Mouse (Mus musculus) limb, embryonic 13.5 days (tissue): ENCODE measurements around the gene Olfr520. TPM values are rescaled to one million over a fixed set of nuclear protein-coding genes. Genes with fewer than 3 reads are reported as not detected.
"Not testable (repeated sequence)": the region's sequence is repeated elsewhere in the genome, so short reads cannot be mapped to it uniquely, and the experiment has no call there.

Source experiments
- ATAC-seq: fragments of 200-750 bp; cut with Nextera tagmentation; 2 replicates; pipeline ENCODE4 v1.8.0; 2017; ENCODE audit warnings: low read depth, moderate number of reproducible peaks, moderate TSS enrichment; ENCODE audit not compliant: low FRiP score
- H3K27ac ChIP-seq: fragments of 300-500 bp; sonication (generic); 2 replicates; pipeline ENCODE4 v1.5.1; 2015; ENCODE audit warnings: inconsistent platforms, mild to moderate bottlenecking, moderate library complexity
- H3K27me3 ChIP-seq: fragments of 300-500 bp; sonication (generic); 2 replicates; pipeline ENCODE4 v1.6.1; 2015; ENCODE audit warnings: mild to moderate bottlenecking, inconsistent platforms
- H3K36me3 ChIP-seq: fragments of 300-500 bp; sonication (generic); 2 replicates; pipeline ENCODE4 v1.6.1; 2015; ENCODE audit warnings: inconsistent platforms, mild to moderate bottlenecking, moderate library complexity
- H3K4me1 ChIP-seq: fragments of 300-500 bp; sonication (generic); 2 replicates; pipeline ENCODE4 v1.6.1; 2015; ENCODE audit warnings: inconsistent platforms
- H3K4me2 ChIP-seq: fragments of 300-500 bp; sonication (generic); replicated peaks from 2 replicates; pipeline ENCODE4 v1.6.1; 2015; ENCODE audit warnings: inconsistent platforms, mild to moderate bottlenecking, moderate library complexity
- H3K4me3 ChIP-seq: fragments of 300-500 bp; sonication (generic); 2 replicates; pipeline ENCODE4 v1.5.1; 2015; ENCODE audit warnings: moderate library complexity, mild to moderate bottlenecking, inconsistent platforms
- H3K9ac ChIP-seq: fragments of 300-500 bp; sonication (generic); 2 replicates; pipeline ENCODE4 v1.6.1; 2015; ENCODE audit warnings: mild to moderate bottlenecking, inconsistent platforms
- H3K9me3 ChIP-seq: fragments of 300-500 bp; sonication (generic); 2 replicates; pipeline ENCODE4 v1.6.1; 2016; ENCODE audit warnings: inconsistent platforms
- WGBS: fragments of 180-500 bp; shearing (Covaris S2); methylation state at CpG from one replicate; pipeline ENCODE4 v1.1.7; 2015; 5-methylcytosine and 5-hydroxymethylcytosine counted together
- polyA plus RNA-seq: library from polyadenylated mRNA; unstranded; fragments of >200 nt; fragmentation: Nextera tagmentation; extraction: Ambion mirVana; gene quantifications from 2 replicates; pipeline ENCODE4 v1.2.1, GENCODE M21; 2015

Gene Olfr520
- polyA plus RNA-seq: not detected in 2 replicates

DNA sequence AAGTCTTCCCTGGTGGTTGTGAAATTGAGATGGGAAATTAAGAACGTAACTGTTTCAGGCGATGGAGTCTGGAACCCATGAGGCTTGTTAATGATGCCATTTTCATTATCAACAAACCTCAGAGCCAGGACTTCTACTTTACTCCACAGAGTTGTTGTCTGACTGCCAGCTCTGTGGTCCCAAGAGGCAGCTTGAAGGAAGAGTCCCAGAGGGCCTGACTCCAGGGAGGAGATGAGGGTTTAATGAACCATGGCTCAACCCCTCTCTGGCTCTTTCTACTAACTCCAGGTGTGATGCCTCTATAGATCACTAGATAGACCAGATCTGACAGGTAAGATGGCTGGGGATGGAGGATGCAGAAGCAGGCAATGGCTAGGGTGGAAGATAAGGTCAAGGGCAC, at the start of gene Olfr520:
Gene Olfr520 (plus strand): TSS at position 301 of the 400 bp plus-strand sequence.
- no peak within 1 kb of the TSS for H3K9ac ChIP-seq
- no peak for ATAC-seq
- no peak within 1 kb of the TSS for H3K4me2 ChIP-seq
- no peaks in the 10 kb centered on the region for H3K4me1 ChIP-seq
- WGBS: 85% methylated on average over 2 of the region's 2 CpGs
- peaks cover 3% of the 10 kb centered on the region; the same call in 1 of the 2 replicates for H3K9me3 ChIP-seq
- no peak within 1 kb of the TSS for H3K27ac ChIP-seq
- no peaks in the 10 kb centered on the region for H3K36me3 ChIP-seq
- no peak within 1 kb of the TSS for H3K4me3 ChIP-seq
- H3K27me3 ChIP-seq: no peaks in the 10 kb centered on the region

DNA sequence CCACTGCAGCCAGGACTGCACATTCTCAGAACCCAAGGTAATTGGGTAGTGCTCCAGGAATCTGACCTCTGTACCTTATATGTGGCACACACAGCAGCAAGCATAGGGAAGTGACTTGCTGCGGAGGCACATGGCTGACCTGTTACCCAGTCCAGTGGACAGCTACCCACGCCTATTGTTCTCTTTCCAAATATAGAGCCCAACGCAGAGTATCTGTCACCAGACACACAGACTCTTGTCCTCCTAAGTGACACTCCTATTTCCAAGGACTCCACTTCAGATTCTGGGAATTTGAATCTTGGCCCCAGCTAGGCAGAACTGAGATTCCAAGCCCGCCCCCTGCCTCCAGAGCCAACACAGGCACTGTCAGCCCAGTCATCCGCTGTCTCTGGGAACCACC, 49.3 kb upstream of the Olfr520 start:
- Histone ChIP-seq H3K27ac (no peak overlapping the region), H3K9me3 (no peaks in the 10 kb centered on the region), H3K4me1 (no peaks in the 10 kb centered on the region), H3K9ac (no peak overlapping the region), H3K4me3 (no peak overlapping the region), H3K27me3 (no peaks in the 10 kb centered on the region), H3K36me3 (no peaks in the 10 kb centered on the region), H3K4me2 (no peak overlapping the region)
- 83% methylated on average over 5 of the region's 5 CpGs for WGBS
- ATAC-seq: no peak

DNA sequence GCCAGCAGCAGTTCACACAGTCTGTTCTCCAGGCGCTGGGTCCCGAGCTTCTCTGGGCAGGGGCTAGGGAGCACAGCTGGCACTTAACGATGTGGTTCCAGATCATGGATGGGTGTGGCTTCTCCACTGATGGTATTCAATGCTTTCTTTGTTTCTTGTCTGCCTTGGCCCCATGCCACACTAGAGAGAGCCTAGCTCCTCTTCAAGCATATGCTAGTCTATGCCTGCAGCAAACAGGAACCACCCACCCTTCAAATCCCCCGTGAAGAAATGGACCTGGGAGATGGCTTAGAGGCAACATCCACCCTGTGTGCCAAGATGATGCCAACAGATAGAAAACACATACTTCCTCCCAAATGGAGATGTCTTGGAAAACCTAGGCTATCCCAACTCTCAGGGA, 46.0 kb upstream of the Olfr520 start:
- H3K9me3 ChIP-seq: no peaks in the 10 kb centered on the region
- H3K4me2 ChIP-seq: no peak overlapping the region
- 48% methylated on average over 4 of the region's 4 CpGs for WGBS
- no peaks in the 10 kb centered on the region for H3K27me3 ChIP-seq
- no peak overlapping the region for H3K4me3 ChIP-seq
- no peaks in the 10 kb centered on the region for H3K4me1 ChIP-seq
- H3K9ac ChIP-seq: no peak overlapping the region
- no peaks in the 10 kb centered on the region for H3K36me3 ChIP-seq
- H3K27ac ChIP-seq: no peak overlapping the region
- ATAC-seq: no peak

DNA sequence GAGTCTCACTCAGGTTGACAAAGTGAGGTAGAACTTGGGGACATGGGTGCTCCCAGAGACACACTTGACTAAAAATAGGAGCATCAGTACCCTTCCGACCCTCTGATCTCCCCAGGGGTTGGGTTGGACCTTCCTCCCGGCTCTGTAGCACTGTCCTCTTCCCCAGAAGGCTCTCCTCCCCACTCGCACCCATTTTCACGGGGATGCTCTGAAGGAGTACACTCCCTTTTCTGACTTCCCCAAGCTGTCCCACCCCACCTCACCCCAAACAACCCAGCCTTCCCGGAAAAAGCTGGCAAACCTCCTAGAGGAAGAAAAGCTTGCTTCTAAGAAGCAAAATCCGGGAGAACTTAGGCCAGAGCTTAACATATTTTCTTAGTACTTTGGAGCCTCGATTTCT, 39.3 kb upstream of the Olfr520 start:
- H3K27ac ChIP-seq: no peak overlapping the region
- ATAC-seq: no peak
- no peaks in the 10 kb centered on the region for H3K27me3 ChIP-seq
- no peak overlapping the region for H3K4me2 ChIP-seq
- H3K9me3 ChIP-seq: no peaks in the 10 kb centered on the region
- H3K9ac ChIP-seq: no peak overlapping the region
- no peak overlapping the region for H3K4me3 ChIP-seq
- no peaks in the 10 kb centered on the region for H3K4me1 ChIP-seq
- H3K36me3 ChIP-seq: no peaks in the 10 kb centered on the region
- WGBS: 75% methylated on average over 7 of the region's 7 CpGs

DNA sequence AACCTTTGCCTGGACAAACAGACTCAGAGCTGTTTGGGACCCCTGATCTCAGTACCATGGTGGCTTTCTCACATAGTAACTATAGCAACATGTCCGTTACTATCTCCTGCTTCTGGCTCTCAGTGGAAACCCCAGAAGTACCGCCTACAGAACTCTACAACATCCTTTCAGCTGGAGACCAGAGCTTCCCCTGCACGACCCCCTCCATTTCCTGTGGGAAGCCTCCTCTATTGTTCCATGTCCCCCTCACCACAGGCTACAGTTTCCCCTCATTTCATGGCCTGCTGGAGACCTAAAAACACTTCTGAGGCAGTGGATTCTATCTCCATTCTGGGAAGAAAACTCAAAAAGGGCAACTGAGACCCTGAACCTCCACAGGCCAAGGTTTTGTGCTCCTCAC, 37.7 kb upstream of the Olfr520 start:
- no peaks in the 10 kb centered on the region for H3K9me3 ChIP-seq
- H3K9ac ChIP-seq: no peak overlapping the region
- no peak for ATAC-seq
- WGBS: 56% methylated on average over 3 of the region's 3 CpGs
- no peak overlapping the region for H3K4me3 ChIP-seq
- no peaks in the 10 kb centered on the region for H3K27me3 ChIP-seq
- no peaks in the 10 kb centered on the region for H3K4me1 ChIP-seq
- H3K4me2 ChIP-seq: no peak overlapping the region
- no peak overlapping the region for H3K27ac ChIP-seq
- H3K36me3 ChIP-seq: no peaks in the 10 kb centered on the region

DNA sequence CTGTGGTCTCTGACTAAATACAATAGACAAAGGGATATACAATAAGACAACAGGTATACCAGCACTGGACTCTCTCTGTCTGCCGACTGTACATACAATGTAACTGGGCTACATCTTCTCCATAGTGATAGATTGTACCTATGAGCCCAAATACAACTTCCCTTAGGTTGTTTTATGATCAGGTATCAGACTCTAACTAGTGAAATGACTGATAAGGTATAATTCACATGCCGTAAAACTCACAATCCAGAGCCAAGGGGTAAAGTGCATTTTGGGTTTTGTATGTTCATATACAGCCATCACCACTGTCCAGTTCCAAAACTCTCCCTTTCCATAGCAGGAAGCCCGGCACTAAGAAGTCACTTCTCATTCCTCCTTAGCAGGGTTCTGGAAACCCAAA, 36.7 kb upstream of the Olfr520 start:
- no peak for ATAC-seq
- no peaks in the 10 kb centered on the region for H3K36me3 ChIP-seq
- 88% methylated on average over 3 of the region's 3 CpGs for WGBS
- H3K4me2 ChIP-seq: no peak overlapping the region
- H3K9ac ChIP-seq: no peak overlapping the region
- H3K4me1 ChIP-seq: no peaks in the 10 kb centered on the region
- no peak overlapping the region for H3K27ac ChIP-seq
- H3K9me3 ChIP-seq: no peaks in the 10 kb centered on the region
- H3K4me3 ChIP-seq: no peak overlapping the region
- no peaks in the 10 kb centered on the region for H3K27me3 ChIP-seq

DNA sequence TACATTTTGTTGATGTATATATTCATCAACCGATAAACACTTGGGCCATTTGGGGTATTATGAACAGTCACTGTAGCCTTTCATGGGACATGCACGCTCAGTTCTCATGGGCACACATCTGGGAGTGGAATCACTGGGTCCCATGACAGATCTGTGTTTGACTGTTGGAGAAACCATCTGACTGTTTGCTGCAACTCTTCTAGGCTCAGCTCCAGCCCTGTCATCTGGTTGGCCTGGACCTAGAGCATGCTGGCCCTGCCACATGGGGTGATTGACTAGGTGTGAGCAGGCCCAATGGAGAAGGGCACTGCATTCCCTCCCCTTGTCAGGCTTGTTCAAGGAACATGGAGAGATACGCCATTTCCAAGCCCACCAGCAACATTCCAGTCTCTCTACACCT, 36.1 kb upstream of the Olfr520 start:
- no peaks in the 10 kb centered on the region for H3K36me3 ChIP-seq
- H3K4me2 ChIP-seq: no peak overlapping the region
- 81% methylated on average over 3 of the region's 3 CpGs for WGBS
- ATAC-seq: no peak
- H3K9ac ChIP-seq: no peak overlapping the region
- H3K9me3 ChIP-seq: no peaks in the 10 kb centered on the region
- H3K4me3 ChIP-seq: no peak overlapping the region
- no peak overlapping the region for H3K27ac ChIP-seq
- H3K27me3 ChIP-seq: no peaks in the 10 kb centered on the region
- H3K4me1 ChIP-seq: no peaks in the 10 kb centered on the region

DNA sequence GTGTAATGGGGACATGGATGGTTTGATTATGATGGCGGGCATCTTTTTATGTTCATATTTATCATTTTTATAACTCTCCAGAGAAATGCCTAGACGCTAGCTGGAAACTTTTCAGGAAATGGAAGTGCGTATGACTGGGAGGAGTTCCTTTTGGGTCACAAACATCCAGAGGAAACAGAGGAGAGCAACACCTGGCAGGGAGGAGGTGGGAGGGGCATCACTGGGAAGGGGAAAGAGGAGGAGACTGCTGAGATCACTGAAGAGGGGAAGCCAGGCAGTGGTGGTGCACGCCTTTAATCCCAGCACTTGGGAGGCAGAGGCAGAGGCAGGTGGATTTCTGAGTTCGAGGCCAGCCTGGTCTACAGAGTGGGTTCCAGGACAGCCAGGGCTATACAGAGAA, 35.6 kb upstream of the Olfr520 start:
- H3K9ac ChIP-seq, H3K27me3 ChIP-seq, H3K36me3 ChIP-seq, H3K4me3 ChIP-seq, H3K4me1 ChIP-seq, ATAC-seq, H3K27ac ChIP-seq, H3K9me3 ChIP-seq, H3K4me2 ChIP-seq: not testable (repeated sequence)
- 62% methylated on average over 5 of the region's 5 CpGs for WGBS

DNA sequence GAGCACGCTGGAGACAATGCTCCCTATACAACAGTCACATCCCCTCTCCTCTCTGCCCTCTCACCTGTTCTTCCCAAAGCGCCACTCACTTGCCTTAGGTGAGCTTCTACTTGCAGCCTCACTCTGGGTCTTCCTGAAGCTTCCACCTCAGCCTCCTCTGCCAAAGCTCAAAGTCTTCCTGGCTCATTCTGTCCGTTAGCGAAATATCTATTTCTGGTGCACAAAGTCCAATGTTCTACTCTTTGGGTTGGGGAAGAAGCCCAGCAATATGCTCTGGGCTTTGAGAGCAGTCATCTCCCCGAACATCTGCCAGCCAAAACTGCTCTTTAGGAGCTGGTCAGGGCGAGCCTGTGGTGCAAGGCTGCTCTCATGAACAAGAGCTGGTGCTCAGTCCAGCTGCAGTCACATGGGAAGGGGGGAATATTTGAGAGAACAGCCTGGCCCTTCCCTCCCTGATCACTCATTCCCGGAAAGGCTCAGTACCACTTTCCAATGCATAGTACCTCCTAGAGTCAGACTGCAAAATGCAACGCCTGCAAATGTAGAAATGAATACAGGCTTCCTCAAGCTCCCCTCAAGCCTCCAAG, 34.5 kb upstream of the Olfr520 start:
- H3K9me3 ChIP-seq: no peaks in the 10 kb centered on the region
- H3K4me1 ChIP-seq: no peaks in the 10 kb centered on the region
- H3K36me3 ChIP-seq: no peaks in the 10 kb centered on the region
- no peak for ATAC-seq
- no peak overlapping the region for H3K27ac ChIP-seq
- H3K4me3 ChIP-seq: no peak overlapping the region
- no peak overlapping the region for H3K4me2 ChIP-seq
- 87% methylated on average over 8 of the region's 8 CpGs for WGBS
- no peaks in the 10 kb centered on the region for H3K27me3 ChIP-seq
- H3K9ac ChIP-seq: no peak overlapping the region

DNA sequence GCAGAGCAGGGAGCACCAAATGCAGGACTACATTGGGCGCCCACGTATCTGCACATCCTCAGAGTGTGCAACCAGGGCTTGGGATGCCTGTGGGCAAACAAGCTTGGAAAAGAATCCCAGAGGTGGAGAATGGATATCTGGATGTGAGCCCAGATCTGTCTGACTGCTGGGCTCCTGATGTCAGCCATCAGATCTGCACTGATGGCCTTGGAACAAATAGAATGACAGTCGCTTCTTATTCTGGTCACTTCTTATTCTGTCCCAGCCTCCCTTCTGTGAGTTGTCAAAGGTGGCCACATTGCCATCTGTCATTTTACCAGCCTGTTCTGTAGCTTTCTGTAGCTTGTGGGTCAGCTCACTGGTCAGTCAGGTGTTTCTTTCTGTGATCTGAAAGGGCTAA, 31.5 kb upstream of the Olfr520 start:
- Histone ChIP-seq H3K4me3 (no peak overlapping the region), H3K36me3 (no peaks in the 10 kb centered on the region), H3K4me1 (no peaks in the 10 kb centered on the region), H3K9ac (no peak overlapping the region), H3K27ac (no peak overlapping the region), H3K4me2 (no peak overlapping the region), H3K27me3 (no peaks in the 10 kb centered on the region), H3K9me3 (no peaks in the 10 kb centered on the region)
- 88% methylated on average over 3 of the region's 3 CpGs for WGBS
- no peak for ATAC-seq

DNA sequence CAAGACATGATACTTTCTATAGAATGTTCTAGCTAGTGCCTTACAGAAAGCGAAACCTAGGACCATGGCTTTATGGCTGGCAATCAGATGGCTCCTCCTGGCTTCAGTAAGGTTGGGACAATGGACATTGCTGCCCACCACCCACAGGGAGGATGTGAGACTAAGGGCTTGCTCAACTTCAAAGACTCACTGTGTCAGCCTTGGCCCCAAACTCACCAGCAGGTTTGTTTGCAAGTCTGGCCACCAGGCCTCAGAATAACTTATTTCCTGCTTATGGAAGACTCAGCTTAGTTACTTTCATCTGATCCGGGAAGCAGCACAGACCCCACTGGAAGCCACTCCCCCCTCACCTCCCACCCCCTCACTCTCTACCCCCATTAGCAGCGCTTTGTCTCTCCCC, 31.0 kb upstream of the Olfr520 start:
- H3K4me2 ChIP-seq: no peak overlapping the region
- no peaks in the 10 kb centered on the region for H3K4me1 ChIP-seq
- H3K9me3 ChIP-seq: no peaks in the 10 kb centered on the region
- 38% methylated on average over 3 of the region's 3 CpGs for WGBS
- ATAC-seq: no peak
- no peaks in the 10 kb centered on the region for H3K36me3 ChIP-seq
- H3K4me3 ChIP-seq: no peak overlapping the region
- H3K27ac ChIP-seq: no peak overlapping the region
- H3K9ac ChIP-seq: no peak overlapping the region
- H3K27me3 ChIP-seq: no peaks in the 10 kb centered on the region

DNA sequence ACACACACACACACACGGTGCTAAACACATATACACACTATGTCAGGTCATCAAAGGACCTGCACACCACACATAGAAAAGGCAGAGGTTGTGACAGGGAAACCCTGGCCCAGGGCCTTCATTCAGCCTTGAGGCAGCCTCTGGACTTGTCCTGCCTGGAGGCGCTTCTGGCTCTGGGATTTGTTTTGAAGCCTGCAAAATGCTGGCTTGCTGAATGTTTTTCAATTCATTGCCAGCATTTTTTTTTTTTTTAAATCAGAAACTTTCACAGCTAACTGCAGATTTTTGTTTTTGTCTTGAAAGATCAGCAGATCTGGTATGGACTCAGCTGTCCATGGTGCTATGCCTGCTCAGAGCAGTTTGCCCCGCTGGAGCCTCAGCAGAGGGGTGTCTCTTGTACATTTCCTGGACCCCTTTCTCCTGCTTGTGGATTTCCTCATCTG, 30.3 kb upstream of the Olfr520 start:
- Histone ChIP-seq H3K36me3 (no peaks in the 10 kb centered on the region), H3K4me3 (no peak overlapping the region), H3K27me3 (no peaks in the 10 kb centered on the region), H3K4me1 (no peaks in the 10 kb centered on the region), H3K4me2 (no peak overlapping the region), H3K9me3 (no peaks in the 10 kb centered on the region), H3K27ac (no peak overlapping the region), H3K9ac (no peak overlapping the region)
- no peak for ATAC-seq
- 57% methylated on average over 3 of the region's 3 CpGs for WGBS

DNA sequence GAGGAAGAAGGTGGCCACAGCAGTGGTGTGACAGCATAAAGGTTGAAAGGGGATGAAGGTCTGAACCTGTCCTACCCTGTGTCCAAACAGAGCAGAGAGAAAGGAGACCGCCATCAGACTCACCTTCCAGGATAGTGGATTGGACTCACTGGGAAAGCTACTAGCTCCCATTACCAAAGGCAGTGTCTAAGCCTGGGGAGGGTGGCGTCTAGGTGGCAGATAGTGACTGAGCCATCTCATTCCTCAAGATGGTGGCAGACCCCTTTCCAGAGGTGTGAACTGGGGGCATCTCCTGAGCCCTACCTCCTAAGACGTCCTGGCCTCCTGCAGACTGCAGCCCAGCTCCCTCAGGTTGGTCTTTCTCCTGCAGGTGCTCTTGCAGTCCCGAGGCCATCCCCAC, 29.4 kb upstream of the Olfr520 start:
- 74% methylated on average over 4 of the region's 4 CpGs for WGBS

More for the DNA sequence above, 29.4 kb upstream of the Olfr520 start:
- no peak overlapping the region for H3K27ac ChIP-seq
- no peaks in the 10 kb centered on the region for H3K9me3 ChIP-seq
- H3K9ac ChIP-seq: no peak overlapping the region
- no peaks in the 10 kb centered on the region for H3K36me3 ChIP-seq
- no peak overlapping the region for H3K4me3 ChIP-seq
- no peak for ATAC-seq
- H3K27me3 ChIP-seq: no peaks in the 10 kb centered on the region
- no peaks in the 10 kb centered on the region for H3K4me1 ChIP-seq
- no peak overlapping the region for H3K4me2 ChIP-seq
